Mouse (Mus musculus) heart, adult 9 months (tissue): Measurements from ENCODE around the gene Ybey.

Experiments used
- DNase-seq, 2 experiments: peaks; one replicate each; pipeline ENCODE4 v3.0.0; 2022; ENCODE audit warnings: low spot score in 2 of 2

The Ybey gene

GRCm38 (mm10) chr10:76468203-76469162 lies at the start of gene Ybey, which contains the start of gene Mcm3ap:
Gene Ybey, minus strand, starts transcription at chr10:76469114.
Gene Mcm3ap, plus strand, starts transcription at chr10:76468927.
- DNase-seq, result peak; percentile 75 to 84

GRCm38 (mm10) chr10:76512965-76513583 lies 44.2 kb upstream of the Ybey start:
- peak; percentile 34 to 50 for DNase-seq

- DNase-seq, result no peak
Measured at GRCm38 (mm10) chr10:76505865-76506264, 37.0 kb upstream of the Ybey start.

- DNase-seq, result no peak
Measured at GRCm38 (mm10) chr10:76504271-76504943, 35.5 kb upstream of the Ybey start.

GRCm38 (mm10) chr10:76497522-76497921 lies 28.6 kb upstream of the Ybey start:
- DNase-seq, result no peak

- no peak for DNase-seq
Measured at GRCm38 (mm10) chr10:76496366-76496765, 27.5 kb upstream of the Ybey start.

GRCm38 (mm10) chr10:76495501-76495900 lies 26.6 kb upstream of the Ybey start:
- DNase-seq, result no peak

GRCm38 (mm10) chr10:76493527-76493926 lies 24.6 kb upstream of the Ybey start:
- no peak for DNase-seq

GRCm38 (mm10) chr10:76489205-76489604 lies 20.3 kb upstream of the Ybey start:
- DNase-seq, result no peak

- DNase-seq, result no peak
Measured at GRCm38 (mm10) chr10:76488265-76488664, 19.4 kb upstream of the Ybey start.

GRCm38 (mm10) chr10:76486302-76486701 lies 17.4 kb upstream of the Ybey start:
- no peak for DNase-seq

GRCm38 (mm10) chr10:76481480-76481879 lies 12.6 kb upstream of the Ybey start:
- no peak for DNase-seq

- DNase-seq, result no peak
Measured at GRCm38 (mm10) chr10:76480851-76481250, 11.9 kb upstream of the Ybey start.

GRCm38 (mm10) chr10:76473759-76474158 lies 4.8 kb upstream of the Ybey start:
- no peak for DNase-seq

GRCm38 (mm10) chr10:76462721-76463120 lies 6.2 kb downstream of the Ybey start:
- DNase-seq, result no peak

GRCm38 (mm10) chr10:76462312-76462711 lies 6.6 kb downstream of the Ybey start:
- DNase-seq, result no peak

GRCm38 (mm10) chr10:76461255-76461654 lies 7.7 kb downstream of the Ybey start:
- no peak for DNase-seq

GRCm38 (mm10) chr10:76455289-76455688 lies 13.6 kb downstream of the Ybey start:
- peak in 1 of 2 experiments; percentile 21 for DNase-seq

GRCm38 (mm10) chr10:76448851-76449250 lies 20.1 kb downstream of the Ybey start, which contains the start of gene 2610028H24Rik:
Gene 2610028H24Rik, plus strand, starts transcription at chr10:76449081.
- DNase-seq, result no peak

- peak; percentile 41 to 62 for DNase-seq
Measured at GRCm38 (mm10) chr10:76447406-76448229, 21.3 kb downstream of the Ybey start.

GRCm38 (mm10) chr10:76445996-76446681 lies 22.8 kb downstream of the Ybey start:
- DNase-seq, result peak in 1 of 2 experiments; percentile 19
